Mouse (Mus musculus) liver, embryonic 16.5 days (tissue): ENCODE data around the gene Sec22b. TPM values are rescaled to one million over a fixed set of nuclear protein-coding genes. Genes with fewer than 3 reads are reported as not detected.

Source experiments
- ATAC-seq: fragments of 200-750 bp; cut with Nextera tagmentation; 2 replicates; pipeline ENCODE4 v1.8.0; 2017; ENCODE audit warnings: low read depth, mild to moderate bottlenecking, moderate number of reproducible peaks, moderate library complexity
- H3K27ac ChIP-seq: fragments of 300-500 bp; sonication (generic); 2 replicates; pipeline ENCODE4 v1.5.1; 2014; ENCODE audit warnings: mild to moderate bottlenecking, low read length
- H3K27me3 ChIP-seq: fragments of 300-500 bp; sonication (generic); 2 replicates; pipeline ENCODE4 v1.6.1; 2014; ENCODE audit warnings: low read depth, low read length, mixed read lengths; ENCODE audit not compliant: control insufficient read depth, insufficient read depth
- H3K36me3 ChIP-seq: fragments of 300-500 bp; sonication (generic); 2 replicates; pipeline ENCODE4 v1.6.1; 2014; ENCODE audit warnings: mild to moderate bottlenecking; ENCODE audit not compliant: control insufficient read depth, insufficient read depth
- H3K4me1 ChIP-seq: fragments of 300-500 bp; sonication (generic); 2 replicates; pipeline ENCODE4 v1.6.1; 2014; ENCODE audit warnings: low read depth, low read length, mixed read lengths; ENCODE audit not compliant: control insufficient read depth
- H3K4me2 ChIP-seq: fragments of 300-500 bp; sonication (generic); 2 replicates; pipeline ENCODE4 v1.6.1; 2014; ENCODE audit warnings: low read depth, low read length, mixed read lengths
- H3K4me3 ChIP-seq: fragments of 300-500 bp; sonication (generic); 2 replicates; pipeline ENCODE4 v1.5.1; 2014; ENCODE audit warnings: low read depth, mild to moderate bottlenecking, low read length
- H3K9ac ChIP-seq: fragments of 300-500 bp; sonication (generic); 2 replicates; pipeline ENCODE4 v1.6.1; 2014; ENCODE audit warnings: low read depth, low read length
- H3K9me3 ChIP-seq: fragments of 300-500 bp; sonication (generic); replicated peaks from 2 replicates; pipeline ENCODE4 v1.6.1; 2016; ENCODE audit warnings: low read length; ENCODE audit not compliant: control insufficient read depth
- WGBS: fragments of 180-500 bp; shearing (Covaris S2); extraction: QIAGEN DNeasy Blood & Tissue Kit; methylation state at CpG from one replicate; pipeline ENCODE4 v1.1.7; 2014; ENCODE audit not compliant: insufficient replicate concordance; 5-methylcytosine and 5-hydroxymethylcytosine counted together
- polyA plus RNA-seq: library from polyadenylated mRNA; unstranded; fragments of >200 nt; fragmentation: Nextera tagmentation; extraction: Ambion mirVana; gene quantifications from 2 replicates; pipeline ENCODE4 v1.2.1, GENCODE M21; 2015

Gene Sec22b
- polyA plus RNA-seq, 1 experiment from 2014 or later: 54.8 TPM

DNA sequence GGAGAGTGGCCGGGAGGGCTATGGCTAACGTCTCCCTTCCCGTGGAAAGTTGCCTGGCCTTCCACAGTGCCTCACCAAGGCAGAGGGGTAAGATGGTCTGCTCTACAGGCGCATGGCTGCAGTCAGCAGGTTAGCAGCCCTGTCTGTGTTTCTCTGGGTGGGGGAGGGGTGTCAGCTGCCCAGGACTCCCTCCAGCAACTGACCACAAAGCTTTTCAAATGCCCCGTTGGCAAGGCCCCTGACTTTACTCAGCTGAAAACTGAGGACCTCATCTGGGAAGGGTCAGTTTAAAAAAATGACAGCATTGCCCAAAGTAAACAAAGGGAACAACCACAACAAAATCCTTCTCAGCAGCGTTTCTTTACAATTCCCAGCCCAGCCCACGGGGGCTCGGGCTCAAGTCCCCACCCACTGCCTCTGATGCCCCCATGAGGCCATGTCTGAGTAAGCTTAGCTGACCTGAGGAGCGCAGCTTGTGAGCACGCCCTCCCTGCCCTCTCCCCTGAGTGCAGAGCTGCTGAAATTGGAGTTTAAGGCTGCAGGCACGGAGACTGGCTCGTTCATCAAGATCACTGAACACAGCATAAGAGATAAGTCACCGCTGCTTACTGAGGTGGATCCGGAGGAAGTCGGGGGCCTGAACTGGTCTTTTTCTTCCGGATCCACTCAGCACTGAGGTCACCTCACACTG, 41.4 kb downstream of the Sec22b start:
- ATAC-seq: peak; percentile 42
- WGBS: 3% methylated on average over 16 of the region's 16 CpGs
- peak overlapping the region; percentile 45 for H3K9ac ChIP-seq

DNA sequence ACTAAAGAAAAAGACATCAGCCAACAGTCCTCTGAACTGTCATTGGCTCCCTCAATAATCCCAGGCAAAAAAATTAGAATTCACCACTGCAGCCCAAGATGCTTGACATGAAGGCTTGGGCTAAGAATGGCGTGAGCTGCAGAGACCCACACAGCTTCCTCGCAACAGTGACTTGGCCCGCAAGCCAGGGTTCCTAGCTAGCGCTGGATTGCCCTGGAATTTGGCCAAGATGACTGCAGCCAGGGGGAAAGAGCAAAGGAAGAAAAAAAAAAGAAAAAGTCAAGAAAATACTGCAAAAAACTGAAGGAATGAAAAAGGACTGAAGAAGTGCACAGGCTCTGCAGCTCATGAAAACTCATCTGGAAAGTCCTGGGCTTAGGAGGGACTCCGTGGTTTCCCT, 43.5 kb downstream of the Sec22b start:
- Histone ChIP-seq H3K27ac (no peak overlapping the region), H3K4me1 (peaks cover 33% of the 10 kb centered on the region), H3K9me3 (no peaks in the 10 kb centered on the region), H3K27me3 (no peaks in the 10 kb centered on the region), H3K36me3 (no peaks in the 10 kb centered on the region), H3K4me2 (no peak overlapping the region), H3K9ac (no peak overlapping the region), H3K4me3 (no peak overlapping the region)
- 77% methylated on average over 5 of the region's 5 CpGs for WGBS
- ATAC-seq: no peak

More for the DNA sequence above, 41.4 kb downstream of the Sec22b start:
- Histone ChIP-seq H3K9me3 (no peaks in the 10 kb centered on the region), H3K4me2 (peak overlapping the region; percentile 58), H3K4me1 (peaks cover 46% of the 10 kb centered on the region), H3K27me3 (no peaks in the 10 kb centered on the region), H3K27ac (peak overlapping the region; percentile 9; the same call in 1 of the 2 replicates), H3K4me3 (peak overlapping the region; percentile 33), H3K36me3 (no peaks in the 10 kb centered on the region)

DNA sequence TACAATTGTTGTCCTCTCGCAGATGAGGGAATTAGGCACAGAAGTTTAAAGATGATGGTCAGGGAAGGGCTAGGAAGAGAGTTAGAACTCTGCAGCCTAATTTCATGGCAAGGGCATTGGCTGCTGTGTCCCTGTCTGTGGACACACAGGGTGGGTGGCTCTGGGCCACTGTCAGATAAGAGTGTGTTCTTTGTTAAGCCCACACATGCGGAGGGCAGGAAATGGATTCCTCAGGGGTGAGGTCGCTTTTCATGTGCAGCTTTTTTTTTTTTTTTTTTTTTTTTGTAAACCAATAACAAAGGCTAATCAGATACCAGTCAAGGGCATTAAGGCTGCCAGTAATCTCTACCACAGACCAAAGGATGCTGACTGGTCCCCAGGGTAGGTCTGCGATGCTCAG, 45.4 kb downstream of the Sec22b start:
- H3K4me3 ChIP-seq: no peak overlapping the region
- ATAC-seq: no peak
- H3K9ac ChIP-seq: no peak overlapping the region
- peaks cover 16% of the 10 kb centered on the region for H3K4me1 ChIP-seq
- no peak overlapping the region for H3K27ac ChIP-seq
- no peaks in the 10 kb centered on the region for H3K9me3 ChIP-seq
- no peak overlapping the region for H3K4me2 ChIP-seq
- 27% methylated on average over 4 of the region's 4 CpGs for WGBS
- no peaks in the 10 kb centered on the region for H3K27me3 ChIP-seq
- H3K36me3 ChIP-seq: no peaks in the 10 kb centered on the region

- Histone ChIP-seq H3K4me3 (no peak overlapping the region), H3K4me1 (peaks cover 3% of the 10 kb centered on the region), H3K9me3 (no peaks in the 10 kb centered on the region), H3K36me3 (no peaks in the 10 kb centered on the region), H3K9ac (no peak overlapping the region), H3K27ac (no peak overlapping the region), H3K4me2 (no peak overlapping the region), H3K27me3 (no peaks in the 10 kb centered on the region)
- 56% methylated on average over 2 of the region's 2 CpGs for WGBS
- no peak for ATAC-seq
These were observed 47.5 kb downstream of the Sec22b start for GRCm38 (mm10) chr3:97948518-97948917.

GRCm38 (mm10) chr3:97949946-97950345, 49.0 kb downstream of the Sec22b start:
- Histone ChIP-seq H3K4me3 (no peak overlapping the region), H3K4me2 (no peak overlapping the region), H3K4me1 (peaks cover 3% of the 10 kb centered on the region), H3K9ac (no peak overlapping the region), H3K27me3 (no peaks in the 10 kb centered on the region), H3K27ac (no peak overlapping the region), H3K9me3 (peaks cover 2% of the 10 kb centered on the region; the same call in 1 of the 2 replicates), H3K36me3 (no peaks in the 10 kb centered on the region)
- ATAC-seq: no peak
- 20% methylated on average over 5 of the region's 5 CpGs for WGBS

DNA sequence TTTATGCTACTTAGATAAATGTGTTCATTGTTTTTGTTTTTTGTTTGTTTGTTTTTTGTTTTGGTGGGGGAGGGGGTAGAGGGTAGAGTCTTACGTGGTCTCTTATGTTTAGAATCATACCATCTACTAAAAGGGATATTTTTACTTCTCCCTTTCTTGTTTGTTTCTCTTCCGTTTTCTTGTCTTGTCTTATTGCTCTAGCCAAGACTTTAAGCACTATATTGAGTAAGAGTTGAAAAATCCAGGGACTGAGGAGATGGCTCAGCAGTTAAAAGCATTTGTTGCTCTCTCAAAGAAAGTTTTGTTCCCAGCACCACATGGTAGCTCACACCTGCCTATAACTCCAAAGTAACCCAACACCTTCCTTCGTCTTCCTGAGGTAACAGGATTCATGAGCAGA, 50.1 kb downstream of the Sec22b start:
- H3K27ac ChIP-seq: no peak overlapping the region
- no peak overlapping the region for H3K4me2 ChIP-seq
- no peak for ATAC-seq
- H3K27me3 ChIP-seq: no peaks in the 10 kb centered on the region
- H3K9ac ChIP-seq: no peak overlapping the region
- peaks cover 3% of the 10 kb centered on the region; the same call in 1 of the 2 replicates for H3K9me3 ChIP-seq
- 63% methylated on average over 3 of the region's 3 CpGs for WGBS
- no peaks in the 10 kb centered on the region for H3K36me3 ChIP-seq
- H3K4me1 ChIP-seq: peaks cover 3% of the 10 kb centered on the region
- no peak overlapping the region for H3K4me3 ChIP-seq

DNA sequence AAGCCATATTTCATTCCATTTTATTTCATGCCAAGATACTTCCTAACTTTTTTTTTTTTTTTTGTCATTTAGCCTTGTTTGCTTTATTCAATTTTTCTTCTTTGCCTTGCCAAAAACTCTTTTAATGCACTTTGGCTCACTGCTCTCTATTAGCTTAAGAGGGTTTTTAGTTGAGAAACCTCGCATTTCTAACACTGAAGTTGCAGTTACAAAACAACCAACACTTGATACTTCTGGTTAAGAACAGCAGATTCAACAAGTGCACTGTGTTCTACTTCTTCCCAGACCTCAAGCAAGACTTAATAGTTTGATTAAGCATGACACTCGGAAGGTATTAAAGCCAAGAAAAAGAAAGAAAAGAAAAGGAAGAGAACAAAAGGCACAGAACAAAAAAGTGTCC, 52.2 kb downstream of the Sec22b start:
- H3K9ac ChIP-seq: no peak overlapping the region
- WGBS: 82% methylated on average over 2 of the region's 2 CpGs
- no peak overlapping the region for H3K4me2 ChIP-seq
- ATAC-seq: no peak
- no peaks in the 10 kb centered on the region; the same call in none of the 2 replicates for H3K4me1 ChIP-seq
- H3K4me3 ChIP-seq: no peak overlapping the region
- no peak overlapping the region for H3K27ac ChIP-seq
- no peaks in the 10 kb centered on the region for H3K36me3 ChIP-seq
- H3K9me3 ChIP-seq: peaks cover 3% of the 10 kb centered on the region; the same call in 1 of the 2 replicates
- no peaks in the 10 kb centered on the region for H3K27me3 ChIP-seq

GRCm38 (mm10) chr3:97956322-97956721, 55.3 kb downstream of the Sec22b start:
- Histone ChIP-seq H3K4me1 (no peaks in the 10 kb centered on the region), H3K4me2 (no peak overlapping the region), H3K27me3 (no peaks in the 10 kb centered on the region), H3K36me3 (no peaks in the 10 kb centered on the region), H3K27ac (no peak overlapping the region), H3K4me3 (no peak overlapping the region), H3K9me3 (peaks cover 3% of the 10 kb centered on the region; the same call in 1 of the 2 replicates), H3K9ac (no peak overlapping the region)
- 56% methylated on average over 6 of the region's 6 CpGs for WGBS
- ATAC-seq: no peak

DNA sequence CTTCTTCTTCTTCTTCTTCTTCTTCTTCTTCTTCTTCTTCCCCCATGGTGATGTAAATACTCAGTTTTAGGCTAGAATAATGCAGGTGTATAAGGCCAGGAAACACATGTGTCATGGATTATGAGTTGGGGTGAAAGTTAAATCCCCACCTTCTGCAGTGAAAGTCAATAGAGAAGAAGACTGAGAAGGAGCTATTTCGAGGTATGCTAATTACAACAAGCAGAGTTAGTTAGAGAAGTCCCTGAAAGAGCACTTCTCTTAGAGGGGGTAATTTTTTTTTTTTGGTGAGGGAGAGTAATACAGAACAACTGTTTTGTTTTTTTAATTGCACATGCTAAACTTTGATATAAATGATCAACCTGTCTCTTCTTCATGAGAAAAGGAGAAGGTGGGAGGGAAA, 55.9 kb downstream of the Sec22b start:
- H3K9me3 ChIP-seq: peaks cover 3% of the 10 kb centered on the region; the same call in 1 of the 2 replicates
- H3K4me1 ChIP-seq: no peaks in the 10 kb centered on the region
- H3K27ac ChIP-seq: no peak overlapping the region
- ATAC-seq: no peak
- no peaks in the 10 kb centered on the region for H3K27me3 ChIP-seq
- H3K36me3 ChIP-seq: no peaks in the 10 kb centered on the region
- WGBS: 30% methylated on average over 1 of the region's 1 CpGs
- no peak overlapping the region for H3K4me3 ChIP-seq
- no peak overlapping the region for H3K9ac ChIP-seq
- no peak overlapping the region for H3K4me2 ChIP-seq
